Mouse (Mus musculus) adrenal gland, postnatal 14 days (tissue): ENCODE measurements around the gene Olfr1201. TPM values are rescaled to one million over a fixed set of nuclear protein-coding genes. Genes with fewer than 3 reads are reported as not detected.

Experiments
- DNase-seq: peaks from one replicate; pipeline ENCODE4 v3.0.0; 2021; ENCODE audit warnings: mixed read lengths
- long read RNA-seq, 2 experiments: library from polyadenylated mRNA; stranded (forward); transcript quantifications; one replicate each; pipeline ENCODE4 v2.0.0; 2021
- total RNA-seq: library from RNA; stranded (reverse); gene quantifications from 2 replicates; pipeline ENCODE4 v1.2.3, GENCODE M21; 2021

Olfr1201 gene
- not detected in 2 replicates for total RNA-seq
- long read RNA-seq, experiment 1 = 0 reads
- long read RNA-seq, experiment 2 = 0 reads

DNA sequence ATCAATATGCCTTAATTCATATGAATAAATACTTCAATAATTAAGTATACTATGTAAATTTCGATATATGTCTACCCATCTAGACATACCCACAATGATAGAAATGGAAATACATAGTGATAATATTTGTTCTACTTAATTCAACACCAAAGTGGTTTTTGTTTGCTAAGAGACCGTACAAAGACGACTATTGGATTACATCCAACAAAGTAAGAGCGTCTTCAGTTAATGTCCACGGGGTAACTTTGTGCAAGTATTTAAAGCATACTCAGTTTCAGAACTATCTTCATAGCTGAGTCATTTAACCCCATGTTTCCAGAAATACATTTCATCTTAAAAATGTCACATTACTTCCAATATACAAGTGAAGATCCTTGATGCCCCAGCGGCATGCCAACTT, at the start of gene Olfr1201:
Olfr1201 (plus strand) TSS at position 301 of the 400 bp plus-strand sequence.
- no peak for DNase-seq

DNA sequence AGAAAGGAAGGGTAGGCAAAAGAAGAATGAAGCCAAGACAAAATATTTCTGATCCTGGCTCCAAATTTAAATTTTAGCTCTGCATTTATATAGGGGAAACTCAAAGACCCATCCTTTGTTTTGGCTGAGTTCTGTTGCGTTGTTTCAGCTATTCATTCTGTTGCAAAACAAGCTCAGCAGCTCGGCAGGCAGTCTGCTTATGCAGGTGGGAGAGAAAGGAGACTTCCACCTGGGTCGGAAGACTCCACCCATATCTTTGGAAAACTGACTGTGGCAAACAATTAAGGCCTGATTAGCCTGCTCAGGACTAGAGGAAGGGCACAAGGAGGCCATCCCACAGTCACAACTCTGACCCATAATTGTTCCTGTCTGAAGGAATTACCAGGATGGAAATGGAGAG, 49.5 kb upstream of the Olfr1201 start:
- no peak for DNase-seq

DNA sequence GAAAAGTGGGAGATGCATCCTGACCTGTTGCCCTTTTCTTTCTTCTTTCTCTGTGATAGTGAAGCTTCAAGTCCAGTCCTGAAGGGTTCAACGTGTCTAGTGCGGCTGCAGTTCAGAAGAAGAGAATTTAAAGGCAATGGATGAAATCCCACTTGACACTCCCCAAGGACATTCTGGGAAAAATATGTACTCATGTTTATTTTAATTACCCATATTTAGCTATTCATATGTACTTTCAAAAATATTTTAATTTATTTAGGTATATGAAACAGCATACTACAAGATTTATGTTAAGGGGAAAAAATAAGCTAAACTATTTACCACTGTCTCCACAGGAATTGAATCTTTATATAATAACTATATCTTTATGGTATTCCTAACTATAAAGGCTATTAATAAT, 41.6 kb upstream of the Olfr1201 start, which contains the start of gene Olfr1198:
Olfr1198 (minus strand) TSS at position 101 of the 400 bp plus-strand sequence.
- DNase-seq = no peak

DNA sequence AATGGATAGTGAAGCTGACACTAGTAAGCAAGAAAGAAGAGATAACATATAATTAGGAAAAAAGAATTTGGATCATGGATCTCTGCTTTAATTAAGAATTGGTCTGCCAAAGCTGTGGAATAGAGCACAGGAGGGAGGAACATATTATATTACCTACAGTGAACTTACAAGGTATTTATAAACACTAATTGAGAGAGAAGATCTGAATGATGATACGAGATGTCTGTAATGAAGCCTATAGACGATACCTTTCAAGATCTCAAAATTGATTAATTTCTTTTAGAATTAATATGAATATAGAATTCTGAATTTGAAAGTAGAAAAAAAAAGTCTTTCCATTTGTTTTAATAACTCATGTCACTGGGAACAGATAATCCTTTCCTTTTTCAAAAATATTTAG, 32.5 kb upstream of the Olfr1201 start, which contains the start of gene Olfr1199:
Olfr1199 (minus strand) TSS at position 101 of the 400 bp plus-strand sequence.
- DNase-seq = no peak

DNA sequence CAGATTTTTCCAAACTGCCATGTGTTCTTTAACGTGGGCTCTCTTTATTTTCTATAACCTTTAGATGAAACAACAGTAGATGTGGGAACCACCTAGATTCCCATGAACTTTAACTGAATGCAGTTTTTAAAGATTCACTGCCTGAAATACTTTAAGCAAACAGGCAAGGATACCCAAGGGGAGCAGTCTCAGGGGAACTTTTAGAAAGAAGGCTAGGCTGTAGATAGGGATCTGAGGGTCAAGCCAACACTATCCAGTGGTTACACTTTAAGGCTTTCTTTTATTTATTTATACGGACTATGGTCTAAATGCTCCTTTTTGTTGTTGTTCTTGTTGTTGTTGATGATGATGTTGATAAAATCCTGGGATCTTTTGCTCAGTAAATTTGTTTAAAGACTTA, 22.4 kb upstream of the Olfr1201 start, which contains the start of gene Olfr1200:
Olfr1200 (minus strand) TSS at position 101 of the 400 bp plus-strand sequence.
- DNase-seq = no peak

DNA sequence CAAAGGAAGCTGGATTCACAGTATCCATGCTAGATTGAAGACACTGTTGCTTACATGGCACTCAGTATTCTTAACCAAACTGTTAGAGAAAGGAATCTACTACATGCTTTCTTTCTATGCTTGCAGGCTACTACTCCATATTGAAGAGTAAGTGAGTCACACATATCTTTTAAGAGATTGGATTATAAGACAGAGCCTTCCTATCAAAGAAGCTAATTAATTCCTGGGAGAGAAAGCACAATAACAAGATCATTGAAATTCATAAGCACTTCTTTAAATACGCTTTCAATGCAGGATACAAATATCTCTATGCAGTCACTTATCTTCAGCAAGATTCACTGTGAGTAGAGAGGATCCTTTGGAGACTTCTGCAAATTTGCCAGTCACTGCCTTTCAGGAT, 21.4 kb downstream of the Olfr1201 start, which contains the start of gene Olfr1202:
Olfr1202 (plus strand) TSS at position 301 of the 400 bp plus-strand sequence.
- DNase-seq = no peak

DNA sequence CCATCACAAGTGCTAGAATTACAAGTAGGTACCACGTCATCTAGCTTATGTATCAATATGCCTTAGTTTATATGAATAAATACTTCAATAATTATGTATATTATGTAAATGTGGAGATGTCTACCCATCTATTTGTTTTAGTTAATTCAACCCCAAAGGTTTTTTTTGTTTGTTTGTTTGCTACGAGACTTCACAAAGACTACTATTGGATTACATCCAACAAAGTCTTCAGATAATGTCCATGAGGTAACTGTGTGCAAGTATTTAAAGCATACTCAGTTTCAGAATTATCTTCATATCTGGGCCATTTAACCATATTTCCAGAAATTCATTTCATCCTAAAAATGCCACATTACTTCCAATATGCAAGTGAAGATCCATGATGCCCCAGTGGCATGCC, 36.6 kb downstream of the Olfr1201 start, which contains the start of gene Olfr1205:
Olfr1205 (plus strand) TSS at position 301 of the 400 bp plus-strand sequence.
- no peak for DNase-seq

DNA sequence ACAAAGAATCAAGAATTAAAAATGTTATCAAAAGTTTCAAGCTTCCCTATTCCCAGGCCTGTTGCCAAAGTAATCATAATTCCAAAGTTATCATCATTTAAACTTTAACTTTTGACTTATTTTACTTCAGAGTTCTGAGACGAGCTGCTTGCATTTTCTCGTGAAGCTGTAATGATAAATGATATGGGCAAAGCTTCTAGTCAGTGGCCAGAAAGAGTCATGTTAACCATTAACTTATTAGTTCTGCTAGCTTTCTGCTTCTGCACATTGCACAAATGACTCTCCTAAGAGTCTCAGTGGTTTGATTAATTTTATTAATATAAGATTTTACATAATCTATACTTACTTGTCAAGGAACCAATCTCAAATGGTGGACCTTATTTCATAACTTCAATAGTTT, 45.6 kb downstream of the Olfr1201 start:
- no peak for DNase-seq

Other genes with a start within 250 kb of the Olfr1201 start
- gene Olfr1188, start 236.1 kb upstream of the Olfr1201 start, total RNA-seq = not detected in 2 replicates
- gene Olfr1189, start 206.6 kb upstream of the Olfr1201 start, total RNA-seq = not detected in 2 replicates
- not detected in 2 replicates for gene Olfr1191-ps1, start 152.5 kb upstream of the Olfr1201 start, total RNA-seq
- not detected in 2 replicates for gene Olfr1192-ps1, start 144.5 kb upstream of the Olfr1201 start, total RNA-seq
- not detected in 2 replicates for gene Olfr1193, start 117.4 kb upstream of the Olfr1201 start, total RNA-seq
- gene Olfr1195, start 103.8 kb upstream of the Olfr1201 start, total RNA-seq = not detected in 2 replicates
- gene Olfr1196, start 88.4 kb upstream of the Olfr1201 start, total RNA-seq = not detected in 2 replicates
- gene Olfr1197, start 60.7 kb upstream of the Olfr1201 start, total RNA-seq = not detected in 2 replicates
- gene Olfr1198, start 41.7 kb upstream of the Olfr1201 start, total RNA-seq = not detected in 2 replicates
- not detected in 2 replicates for gene Olfr1199, start 32.6 kb upstream of the Olfr1201 start, total RNA-seq
- not detected in 2 replicates for gene Olfr1200, start 22.5 kb upstream of the Olfr1201 start, total RNA-seq
- gene Olfr1202, start 21.5 kb downstream of the Olfr1201 start, total RNA-seq = 0.11 TPM in 1 of 2 replicates, not detected in the other
- gene Olfr1205, start 36.7 kb downstream of the Olfr1201 start, total RNA-seq = not detected in 2 replicates
- not detected in 2 replicates for gene Olfr1204, start 56.3 kb downstream of the Olfr1201 start, total RNA-seq
- not detected in 2 replicates for gene Olfr1206, start 70.2 kb downstream of the Olfr1201 start, total RNA-seq
- not detected in 2 replicates for gene Olfr1208, start 109.3 kb downstream of the Olfr1201 start, total RNA-seq
- gene Olfr1209, start 122.1 kb downstream of the Olfr1201 start, total RNA-seq = not detected in 2 replicates
- gene Olfr1211, start 145.1 kb downstream of the Olfr1201 start, total RNA-seq = not detected in 2 replicates
- not detected in 2 replicates for gene Olfr1212, start 160.9 kb downstream of the Olfr1201 start, total RNA-seq
- not detected in 2 replicates for gene Gm13762, start 187.2 kb downstream of the Olfr1201 start, total RNA-seq
- not detected in 2 replicates for gene Olfr1214, start 199.6 kb downstream of the Olfr1201 start, total RNA-seq
- gene Olfr1215, start 213.9 kb downstream of the Olfr1201 start, total RNA-seq = not detected in 2 replicates
- not detected in 2 replicates for gene Olfr1216, start 225.3 kb downstream of the Olfr1201 start, total RNA-seq
- not detected in 2 replicates for gene Olfr1217, start 239.0 kb downstream of the Olfr1201 start, total RNA-seq